Mouse (Mus musculus) lung, adult 2 months (tissue): ENCODE data around the gene Aatk. TPM values are rescaled to one million over a fixed set of nuclear protein-coding genes. Genes with fewer than 3 reads are reported as not detected.

Source experiments
- DNase-seq: peaks from one replicate; pipeline ENCODE4 v3.0.0; 2022
- H3K4me1 ChIP-seq: fragments of 200-500 bp; 2 replicates; pipeline ENCODE4 v1.6.1; 2011; ENCODE audit warnings: low read length; ENCODE audit not compliant: control insufficient read depth, insufficient read depth
- H3K4me3 ChIP-seq: fragments of 200-500 bp; replicated peaks from 2 replicates; pipeline ENCODE3; 2011; ENCODE audit warnings: low read depth, mild to moderate bottlenecking, control low read depth, low read length; ENCODE audit errors: extremely low read depth
- CTCF ChIP-seq: fragments of 200-500 bp; IDR thresholded peaks from 2 replicates; pipeline ENCODE4 v1.5.1; 2011; ENCODE audit warnings: mild to moderate bottlenecking, low read length, control low read depth; ENCODE audit not compliant: insufficient read depth
- POLR2A ChIP-seq: fragments of 200-500 bp; IDR thresholded peaks from 2 replicates; pipeline ENCODE4 v1.6.1; 2011; ENCODE audit warnings: low read depth, mild to moderate bottlenecking, control low read depth, low read length, borderline replicate concordance; ENCODE audit errors: extremely low read depth
- WGBS: fragments of 180-500 bp; shearing (Covaris S2); methylation state at CpG from one replicate; pipeline ENCODE4 v1.1.7; 2018; 5-methylcytosine and 5-hydroxymethylcytosine counted together
- polyA plus RNA-seq: library from polyadenylated mRNA; depleted of rRNA; stranded (reverse); fragments of >200 nt; gene quantifications from 2 replicates; pipeline ENCODE4 v1.2.3, GENCODE M21; 2012

The Aatk gene
- polyA plus RNA-seq, 1 experiment, result 38.7 TPM

GRCm38 (mm10) chr11:120071065-120071464 is 24.1 kb upstream of the Aatk start:
- Histone ChIP-seq H3K4me3 (no peak overlapping the region), H3K4me1 (no peaks in the 10 kb centered on the region)
- no peak for DNase-seq
- no peak for TF ChIP-seq POLR2A
- no peak for TF ChIP-seq CTCF
- 67% methylated on average over 12 of the region's 12 CpGs for WGBS

DNA sequence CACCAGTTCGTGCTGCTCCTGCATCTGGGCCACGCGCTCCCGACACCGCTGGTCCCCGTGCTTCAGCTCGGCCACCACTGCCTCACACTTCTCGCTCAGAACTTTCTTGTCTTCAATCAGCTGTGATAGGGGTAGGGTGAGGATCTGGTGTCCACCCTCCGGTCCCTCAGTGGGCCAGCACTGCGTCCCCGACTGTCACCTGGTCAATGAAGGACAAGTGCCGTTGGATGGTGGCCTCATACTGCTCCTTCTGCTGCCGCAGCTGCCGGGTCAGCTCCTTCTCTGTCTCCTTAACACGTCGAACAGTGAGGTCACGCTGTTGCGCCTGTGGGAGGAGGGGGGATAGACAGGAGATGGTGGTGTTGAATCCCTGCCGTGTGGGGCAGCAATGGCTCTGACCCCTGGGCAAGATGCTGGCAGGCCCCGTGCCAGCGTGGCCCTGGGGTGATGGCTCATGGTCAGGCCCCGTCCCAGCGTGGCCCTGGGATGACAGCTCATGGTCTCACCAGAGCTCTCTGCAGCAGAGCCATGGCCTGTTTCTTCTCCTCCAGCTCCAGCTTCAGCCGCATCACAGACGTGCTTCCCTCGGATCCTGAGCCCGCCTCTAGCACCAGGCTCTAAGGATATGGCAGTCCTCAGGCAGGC is 23.4 kb upstream of the Aatk start:
- 91% methylated on average over 27 of the region's 27 CpGs for WGBS
- no peak for DNase-seq
- Histone ChIP-seq H3K4me3 (no peak overlapping the region), H3K4me1 (no peaks in the 10 kb centered on the region)
- TF ChIP-seq POLR2A (no peak), CTCF (no peak)

DNA sequence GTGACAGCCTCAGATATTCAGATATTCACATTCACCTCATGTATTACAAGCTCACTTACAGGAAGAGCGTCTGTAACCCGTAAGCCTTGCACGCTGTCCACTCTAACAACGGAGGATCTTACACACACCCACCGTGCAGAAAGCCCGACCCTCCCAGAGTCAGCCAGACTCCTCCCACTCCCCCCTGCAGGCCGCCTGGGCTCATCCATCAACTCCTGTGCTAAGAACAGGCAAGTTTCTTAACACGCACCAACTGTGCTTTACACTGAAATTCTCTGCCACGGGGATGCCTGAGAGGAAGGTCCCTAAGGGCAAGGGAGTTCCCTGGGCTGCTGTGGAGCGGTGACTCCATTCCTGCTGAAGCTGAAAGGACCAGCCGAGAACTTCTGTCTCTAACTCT is 22.3 kb upstream of the Aatk start:
- Histone ChIP-seq H3K4me1 (no peaks in the 10 kb centered on the region), H3K4me3 (no peak overlapping the region)
- TF ChIP-seq POLR2A (no peak), CTCF (no peak)
- DNase-seq, result no peak
- 57% methylated on average over 11 of the region's 11 CpGs for WGBS

- no peak overlapping the region for H3K4me3 ChIP-seq
- WGBS, result 74% methylated on average over 17 of the region's 17 CpGs
- DNase-seq, result no peak
- TF ChIP-seq CTCF, result no peak
- H3K4me1 ChIP-seq, result no peaks in the 10 kb centered on the region
Measured at GRCm38 (mm10) chr11:120067834-120068233, 20.9 kb upstream of the Aatk start.

GRCm38 (mm10) chr11:120065291-120065690 is 18.3 kb upstream of the Aatk start:
- Histone ChIP-seq H3K4me3 (no peak overlapping the region), H3K4me1 (no peaks in the 10 kb centered on the region)
- 34% methylated on average over 10 of the region's 10 CpGs for WGBS
- TF ChIP-seq CTCF (peak; percentile 72), POLR2A (no peak)
- peak; percentile 55 for DNase-seq

GRCm38 (mm10) chr11:120064668-120065040 is 17.7 kb upstream of the Aatk start:
- H3K4me1 ChIP-seq, result no peaks in the 10 kb centered on the region
- H3K4me3 ChIP-seq, result no peak overlapping the region
- WGBS, result 91% methylated on average over 11 of the region's 11 CpGs
- TF ChIP-seq POLR2A (no peak), CTCF (no peak)
- no peak for DNase-seq

DNA sequence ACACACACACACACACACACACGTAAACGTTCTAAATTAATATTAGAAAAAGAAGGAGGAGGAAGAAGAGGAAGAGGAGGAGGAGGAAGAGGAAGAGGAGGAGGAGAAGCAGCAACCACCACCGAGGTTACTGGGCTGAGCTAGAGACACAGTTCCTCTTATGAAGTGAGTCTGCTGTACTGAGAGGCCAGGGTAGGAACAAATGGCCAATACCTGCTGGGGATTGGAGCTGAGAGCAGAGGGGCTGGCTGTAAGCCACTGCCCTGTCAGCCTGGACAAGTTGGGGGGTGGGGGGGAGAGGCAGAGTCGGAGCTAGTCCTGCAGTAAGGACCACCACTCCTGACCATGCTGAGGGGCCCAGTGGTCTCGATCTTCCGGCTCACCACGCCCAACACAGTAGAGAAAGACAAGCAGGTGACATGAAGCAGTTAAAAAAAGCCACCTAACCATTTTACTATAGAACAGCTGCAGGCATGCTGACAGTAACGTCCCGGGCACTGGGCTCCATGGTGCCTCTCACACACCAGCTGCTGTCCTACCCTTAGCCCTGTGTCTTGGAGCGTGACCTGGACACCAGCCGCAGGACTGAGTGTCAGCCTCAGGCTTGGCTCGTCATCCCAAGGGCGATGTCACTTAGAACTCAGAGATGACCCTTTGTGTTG is 17.2 kb upstream of the Aatk start:
- no peak overlapping the region for H3K4me3 ChIP-seq
- WGBS, result 81% methylated on average over 13 of the region's 13 CpGs
- no peak for DNase-seq
- no peaks in the 10 kb centered on the region for H3K4me1 ChIP-seq
- TF ChIP-seq POLR2A (no peak), CTCF (no peak)

DNA sequence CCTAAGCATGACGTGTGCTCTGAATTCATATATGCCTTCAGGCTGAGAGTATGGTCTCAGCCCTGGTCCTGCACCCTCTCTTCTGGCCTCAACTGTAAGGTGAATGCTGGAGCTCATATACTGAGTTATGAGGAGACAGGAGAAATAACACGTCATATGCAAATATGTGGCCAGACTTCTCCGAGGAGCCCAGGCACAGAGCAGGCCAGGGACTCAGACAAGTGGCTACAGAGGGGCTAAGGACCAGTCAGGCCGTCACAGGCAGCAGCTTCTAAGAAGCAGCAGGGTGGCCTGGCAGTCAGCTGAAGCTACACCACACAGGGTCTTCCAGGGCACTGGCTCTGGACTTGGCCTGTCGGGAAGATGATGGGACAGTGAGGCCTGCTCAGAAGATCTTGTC is 16.4 kb upstream of the Aatk start:
- 78% methylated on average over 5 of the region's 5 CpGs for WGBS
- no peak for DNase-seq
- H3K4me3 ChIP-seq, result no peak overlapping the region
- H3K4me1 ChIP-seq, result no peaks in the 10 kb centered on the region
- TF ChIP-seq CTCF, result no peak
- no peak for TF ChIP-seq POLR2A

GRCm38 (mm10) chr11:120060634-120061033 is 13.7 kb upstream of the Aatk start:
- 64% methylated on average over 8 of the region's 8 CpGs for WGBS
- DNase-seq, result no peak
- TF ChIP-seq CTCF, result no peak

GRCm38 (mm10) chr11:120055953-120056732 is 9.2 kb upstream of the Aatk start:
- no peak overlapping the region for H3K4me3 ChIP-seq
- H3K4me1 ChIP-seq, result no peaks in the 10 kb centered on the region
- DNase-seq, result no peak
- TF ChIP-seq CTCF, result no peak
- TF ChIP-seq POLR2A, result no peak
- WGBS, result 84% methylated on average over 12 of the region's 12 CpGs

More at GRCm38 (mm10) chr11:120060634-120061033, 13.7 kb upstream of the Aatk start:
- no peak overlapping the region for H3K4me3 ChIP-seq
- H3K4me1 ChIP-seq, result no peaks in the 10 kb centered on the region
